Mouse (Mus musculus): ENCODE measurements around the gene Npc2. TPM values are rescaled to one million over a fixed set of nuclear protein-coding genes. Genes with fewer than 3 reads are reported as not detected.

Gene Npc2
- polyA plus RNA-seq, 1 experiment from 2014 or later: 69.8 TPM

- no peak overlapping the region for H3K4me3 ChIP-seq (ENCODE audit: low read length)
- no peaks in the 10 kb centered on the region for H3K9me3 ChIP-seq (ENCODE audit: low read length)
- 70% methylated on average over 13 of the region's 13 CpGs for WGBS
- peaks cover 17% of the 10 kb centered on the region for H3K4me1 ChIP-seq (ENCODE audit: insufficient read depth, low read length)
- no peaks in the 10 kb centered on the region for H3K36me3 ChIP-seq (ENCODE audit: insufficient read depth, low read length)
- no peaks in the 10 kb centered on the region; the same call in 1 of the 2 replicates for H3K27me3 ChIP-seq (ENCODE audit: insufficient read depth, low read length)
- no peak overlapping the region for H3K4me2 ChIP-seq (replicated peaks; ENCODE audit: low read depth, low read length)
- no peak overlapping the region for H3K27ac ChIP-seq (ENCODE audit: low read length)
- H3K9ac ChIP-seq (replicated peaks; ENCODE audit: low read length): no peak overlapping the region
- no peak; the same call in 1 of the 2 replicates for ATAC-seq (ENCODE audit: low FRiP score, low TSS enrichment)
Measured at GRCm38 (mm10) chr12:84807351-84807750, 34.4 kb upstream of the Npc2 start.

- Histone ChIP-seq H3K27me3 (ENCODE audit: insufficient read depth, low read length) (no peaks in the 10 kb centered on the region; the same call in 1 of the 2 replicates), H3K9ac (replicated peaks; ENCODE audit: low read length) (no peak overlapping the region), H3K9me3 (ENCODE audit: low read length) (no peaks in the 10 kb centered on the region), H3K4me3 (ENCODE audit: low read length) (no peak overlapping the region), H3K4me2 (replicated peaks; ENCODE audit: low read depth, low read length) (no peak overlapping the region), H3K27ac (ENCODE audit: low read length) (0 out of 2 replicates have a peak overlapping the region, but pooled peaks have one; percentile 9), H3K36me3 (ENCODE audit: insufficient read depth, low read length) (no peaks in the 10 kb centered on the region), H3K4me1 (ENCODE audit: insufficient read depth, low read length) (peaks cover 17% of the 10 kb centered on the region)
- ATAC-seq (ENCODE audit: low FRiP score, low TSS enrichment): no peak
- 42% methylated on average over 5 of the region's 5 CpGs for WGBS
Measured at GRCm38 (mm10) chr12:84806726-84807125, 33.8 kb upstream of the Npc2 start.

- Histone ChIP-seq H3K4me2 (replicated peaks; ENCODE audit: low read depth, low read length) (no peak overlapping the region), H3K4me3 (ENCODE audit: low read length) (no peak overlapping the region), H3K27me3 (ENCODE audit: insufficient read depth, low read length) (no peaks in the 10 kb centered on the region; the same call in 1 of the 2 replicates), H3K9ac (replicated peaks; ENCODE audit: low read length) (no peak overlapping the region), H3K27ac (ENCODE audit: low read length) (no peak overlapping the region), H3K4me1 (ENCODE audit: insufficient read depth, low read length) (peaks cover 17% of the 10 kb centered on the region), H3K9me3 (ENCODE audit: low read length) (no peaks in the 10 kb centered on the region), H3K36me3 (ENCODE audit: insufficient read depth, low read length) (no peaks in the 10 kb centered on the region)
- no peak for ATAC-seq (ENCODE audit: low FRiP score, low TSS enrichment)
- WGBS: 71% methylated on average over 1 of the region's 1 CpGs
Measured at GRCm38 (mm10) chr12:84806010-84806409, 33.1 kb upstream of the Npc2 start.

GRCm38 (mm10) chr12:84805228-84805842 lies 32.4 kb upstream of the Npc2 start:
- no peaks in the 10 kb centered on the region; the same call in 1 of the 2 replicates for H3K27me3 ChIP-seq (ENCODE audit: insufficient read depth, low read length)
- WGBS: 60% methylated on average over 9 of the region's 9 CpGs
- no peaks in the 10 kb centered on the region for H3K36me3 ChIP-seq (ENCODE audit: insufficient read depth, low read length)
- no peak overlapping the region for H3K4me2 ChIP-seq (replicated peaks; ENCODE audit: low read depth, low read length)
- peaks cover 20% of the 10 kb centered on the region for H3K4me1 ChIP-seq (ENCODE audit: insufficient read depth, low read length)
- peak; percentile 55 for ATAC-seq (ENCODE audit: low FRiP score, low TSS enrichment)
- no peak overlapping the region for H3K4me3 ChIP-seq (ENCODE audit: low read length)
- H3K9me3 ChIP-seq (ENCODE audit: low read length): no peaks in the 10 kb centered on the region
- H3K27ac ChIP-seq (ENCODE audit: low read length): no peak overlapping the region
- no peak overlapping the region for H3K9ac ChIP-seq (replicated peaks; ENCODE audit: low read length)

GRCm38 (mm10) chr12:84802625-84803024 lies 29.7 kb upstream of the Npc2 start:
- Histone ChIP-seq H3K9ac (replicated peaks; ENCODE audit: low read length) (no peak overlapping the region), H3K9me3 (ENCODE audit: low read length) (no peaks in the 10 kb centered on the region), H3K36me3 (ENCODE audit: insufficient read depth, low read length) (no peaks in the 10 kb centered on the region), H3K4me1 (ENCODE audit: insufficient read depth, low read length) (peaks cover 20% of the 10 kb centered on the region), H3K27me3 (ENCODE audit: insufficient read depth, low read length) (no peaks in the 10 kb centered on the region; the same call in 1 of the 2 replicates), H3K27ac (ENCODE audit: low read length) (no peak overlapping the region), H3K4me2 (replicated peaks; ENCODE audit: low read depth, low read length) (no peak overlapping the region), H3K4me3 (ENCODE audit: low read length) (no peak overlapping the region)
- ATAC-seq (ENCODE audit: low FRiP score, low TSS enrichment): no peak
- WGBS: 85% methylated on average over 3 of the region's 3 CpGs

- Histone ChIP-seq H3K36me3 (ENCODE audit: insufficient read depth, low read length) (no peaks in the 10 kb centered on the region), H3K9me3 (ENCODE audit: low read length) (no peaks in the 10 kb centered on the region), H3K4me2 (replicated peaks; ENCODE audit: low read depth, low read length) (no peak overlapping the region), H3K27me3 (ENCODE audit: insufficient read depth, low read length) (no peaks in the 10 kb centered on the region; the same call in 1 of the 2 replicates), H3K4me3 (ENCODE audit: low read length) (no peak overlapping the region), H3K4me1 (ENCODE audit: insufficient read depth, low read length) (peaks cover 18% of the 10 kb centered on the region), H3K9ac (replicated peaks; ENCODE audit: low read length) (no peak overlapping the region), H3K27ac (ENCODE audit: low read length) (no peak overlapping the region)
- 82% methylated on average over 13 of the region's 13 CpGs for WGBS
- no peak for ATAC-seq (ENCODE audit: low FRiP score, low TSS enrichment)
Measured at GRCm38 (mm10) chr12:84801532-84802110, 28.7 kb upstream of the Npc2 start.

- H3K4me3 ChIP-seq (ENCODE audit: low read length): no peak overlapping the region
- 46% methylated on average over 4 of the region's 4 CpGs for WGBS
- peaks cover 6% of the 10 kb centered on the region; the same call in 1 of the 2 replicates for H3K4me1 ChIP-seq (ENCODE audit: insufficient read depth, low read length)
- no peak overlapping the region for H3K4me2 ChIP-seq (replicated peaks; ENCODE audit: low read depth, low read length)
- H3K9ac ChIP-seq (replicated peaks; ENCODE audit: low read length): no peak overlapping the region
- H3K36me3 ChIP-seq (ENCODE audit: insufficient read depth, low read length): no peaks in the 10 kb centered on the region
- no peak overlapping the region for H3K27ac ChIP-seq (ENCODE audit: low read length)
- no peaks in the 10 kb centered on the region for H3K27me3 ChIP-seq (ENCODE audit: insufficient read depth, low read length)
- H3K9me3 ChIP-seq (ENCODE audit: low read length): no peaks in the 10 kb centered on the region
- ATAC-seq (ENCODE audit: low FRiP score, low TSS enrichment): no peak
Measured at GRCm38 (mm10) chr12:84800419-84800818, 27.5 kb upstream of the Npc2 start.

- no peak overlapping the region for H3K9ac ChIP-seq (replicated peaks; ENCODE audit: low read length)
- no peaks in the 10 kb centered on the region for H3K9me3 ChIP-seq (ENCODE audit: low read length)
- H3K4me1 ChIP-seq (ENCODE audit: insufficient read depth, low read length): 0 out of 2 replicates have a peak, but pooled peaks cover 3% of the 10 kb centered on the region
- WGBS: 95% methylated on average over 13 of the region's 13 CpGs
- no peaks in the 10 kb centered on the region for H3K27me3 ChIP-seq (ENCODE audit: insufficient read depth, low read length)
- H3K4me3 ChIP-seq (ENCODE audit: low read length): no peak overlapping the region
- no peaks in the 10 kb centered on the region for H3K36me3 ChIP-seq (ENCODE audit: insufficient read depth, low read length)
- no peak for ATAC-seq (ENCODE audit: low FRiP score, low TSS enrichment)
- H3K27ac ChIP-seq (ENCODE audit: low read length): no peak overlapping the region
- H3K4me2 ChIP-seq (replicated peaks; ENCODE audit: low read depth, low read length): no peak overlapping the region
Measured at GRCm38 (mm10) chr12:84799086-84799485, 26.1 kb upstream of the Npc2 start.

GRCm38 (mm10) chr12:84794647-84795046 lies 21.7 kb upstream of the Npc2 start:
- no peak overlapping the region for H3K27ac ChIP-seq (ENCODE audit: low read length)
- no peaks in the 10 kb centered on the region for H3K36me3 ChIP-seq (ENCODE audit: insufficient read depth, low read length)
- no peak overlapping the region for H3K4me3 ChIP-seq (ENCODE audit: low read length)
- no peaks in the 10 kb centered on the region for H3K9me3 ChIP-seq (ENCODE audit: low read length)
- no peaks in the 10 kb centered on the region for H3K27me3 ChIP-seq (ENCODE audit: insufficient read depth, low read length)
- ATAC-seq (ENCODE audit: low FRiP score, low TSS enrichment): no peak
- 83% methylated on average over 8 of the region's 8 CpGs for WGBS
- H3K9ac ChIP-seq (replicated peaks; ENCODE audit: low read length): no peak overlapping the region
- H3K4me2 ChIP-seq (replicated peaks; ENCODE audit: low read depth, low read length): no peak overlapping the region
- H3K4me1 ChIP-seq (ENCODE audit: insufficient read depth, low read length): peaks cover 8% of the 10 kb centered on the region

GRCm38 (mm10) chr12:84792629-84793028 lies 19.7 kb upstream of the Npc2 start:
- 57% methylated on average over 4 of the region's 4 CpGs for WGBS
- no peaks in the 10 kb centered on the region for H3K27me3 ChIP-seq (ENCODE audit: insufficient read depth, low read length)
- ATAC-seq (ENCODE audit: low FRiP score, low TSS enrichment): no peak
- no peaks in the 10 kb centered on the region for H3K36me3 ChIP-seq (ENCODE audit: insufficient read depth, low read length)
- no peak overlapping the region for H3K27ac ChIP-seq (ENCODE audit: low read length)
- H3K4me3 ChIP-seq (ENCODE audit: low read length): no peak overlapping the region
- peaks cover 8% of the 10 kb centered on the region for H3K4me1 ChIP-seq (ENCODE audit: insufficient read depth, low read length)
- H3K4me2 ChIP-seq (replicated peaks; ENCODE audit: low read depth, low read length): no peak overlapping the region
- no peak overlapping the region for H3K9ac ChIP-seq (replicated peaks; ENCODE audit: low read length)
- H3K9me3 ChIP-seq (ENCODE audit: low read length): no peaks in the 10 kb centered on the region

Data from kidney, embryonic 16.5 days (tissue).